29 mouse cellular contexts compared by ENCODE assay signal in the genomic region with DNA sequence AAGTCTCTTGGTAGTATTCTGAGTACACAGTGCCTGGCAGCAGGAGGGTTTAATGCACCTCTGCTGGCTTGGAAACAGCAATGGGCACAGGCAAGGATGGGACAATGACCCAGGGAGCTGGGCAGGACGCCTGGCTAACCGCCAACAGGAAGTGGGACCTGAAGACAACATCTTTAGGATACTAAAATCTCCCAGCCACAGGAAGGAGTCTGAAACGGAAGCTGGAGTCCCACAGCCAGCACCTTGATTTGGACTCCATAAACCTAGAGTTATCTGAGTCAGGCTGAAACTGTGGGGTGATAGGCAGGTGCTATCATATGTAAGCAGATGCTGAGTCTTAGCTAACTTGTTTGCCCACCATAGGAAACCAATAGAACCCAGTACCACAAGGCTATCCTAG. TPM values are rescaled to one million over a fixed set of nuclear protein-coding genes. Genes with fewer than 3 reads are reported as not detected.
DNase-seq lines count a peak whose midpoint lies in the region; ATAC-seq and TF ChIP-seq lines count a peak whose summit lies in the region.
"Had no signal": no experiment of that assay in that cellular context is flagged by ENCODE, and none has a peak within 500 bp of the region (broad histone marks: within the 10 kb centered on the region; RNA-seq: fewer than 3 reads in every experiment).

No protein-coding gene starts in this region.

- no peak for TF ChIP-seq POLR2A in kidney, adult 2 months (IDR thresholded peaks at IDR 0.05; ENCODE audit: low read depth, low read length)

- no peaks in the 10 kb centered on the region for H3K36me3 ChIP-seq in kidney, adult 2 months (ENCODE audit: control insufficient read depth, insufficient read depth, low read length)
- no peaks in the 10 kb centered on the region for H3K36me3 ChIP-seq in midbrain, embryonic 11.5 days (ENCODE audit: control insufficient read depth, insufficient read depth, low read length)
- no peaks in the 10 kb centered on the region for H3K36me3 ChIP-seq in midbrain, postnatal 0 days (ENCODE audit: insufficient read depth, low read length)
- H3K36me3 ChIP-seq in stomach, postnatal 0 days (ENCODE audit: control insufficient read depth, insufficient read depth, low read length), result no peaks in the 10 kb centered on the region
- H3K36me3 ChIP-seq: embryonic facial prominence, embryonic 13.5 days; forebrain, embryonic 10.5 days; forebrain, embryonic 15.5 days; heart, embryonic 15.5 days; limb, embryonic 12.5 days; liver, embryonic 15.5 days; midbrain, embryonic 15.5 days had no signal

- H3K4me1 ChIP-seq in kidney, adult 2 months (ENCODE audit: control insufficient read depth, insufficient read depth, low read length), result no peaks in the 10 kb centered on the region
- no peaks in the 10 kb centered on the region for H3K4me1 ChIP-seq in midbrain, embryonic 11.5 days (ENCODE audit: control insufficient read depth, insufficient read depth, low read length)
- H3K4me1 ChIP-seq in midbrain, postnatal 0 days (ENCODE audit: insufficient read depth, low read length), result no peaks in the 10 kb centered on the region
- H3K4me1 ChIP-seq in stomach, postnatal 0 days (replicated peaks; ENCODE audit: control insufficient read depth, insufficient read depth), result no peaks in the 10 kb centered on the region
- H3K4me1 ChIP-seq: forebrain, embryonic 10.5 days; forebrain, embryonic 15.5 days; limb, embryonic 12.5 days; liver, embryonic 15.5 days; midbrain, embryonic 15.5 days had no signal

- H3K27me3 ChIP-seq in kidney, adult 2 months (replicated peaks; ENCODE audit: control insufficient read depth, insufficient read depth, low read length), result no peaks in the 10 kb centered on the region
- H3K27me3 ChIP-seq in midbrain, embryonic 11.5 days (ENCODE audit: control insufficient read depth, insufficient read depth, low read length), result no peaks in the 10 kb centered on the region
- H3K27me3 ChIP-seq in midbrain, postnatal 0 days (ENCODE audit: insufficient read depth, low read length), result no peaks in the 10 kb centered on the region
- H3K27me3 ChIP-seq in stomach, postnatal 0 days (ENCODE audit: control insufficient read depth, insufficient read depth, low read length), result no peaks in the 10 kb centered on the region
- H3K27me3 ChIP-seq: embryonic facial prominence, embryonic 13.5 days; forebrain, embryonic 15.5 days; heart, embryonic 15.5 days; limb, embryonic 12.5 days; liver, embryonic 15.5 days; midbrain, embryonic 15.5 days had no signal

- no peak for TF ChIP-seq CTCF in kidney, adult 2 months (conservative IDR thresholded peaks at IDR 0.05; ENCODE audit: insufficient read depth, insufficient read length, low read depth, low read length)
- no peak for TF ChIP-seq CTCF in midbrain, postnatal 0 days (IDR thresholded peaks at IDR 0.05)
- TF ChIP-seq CTCF in stomach, postnatal 0 days (IDR thresholded peaks at IDR 0.05; ENCODE audit: low read depth), result no peak

- no peak overlapping the region for H3K4me3 ChIP-seq in kidney, adult 2 months (ENCODE audit: insufficient read depth, low read depth, low read length)
- H3K4me3 ChIP-seq in midbrain, embryonic 11.5 days (ENCODE audit: low read depth, low read length), result no peak overlapping the region
- no peak overlapping the region for H3K4me3 ChIP-seq in midbrain, postnatal 0 days (ENCODE audit: low read depth, low read length)
- no peak overlapping the region for H3K4me3 ChIP-seq in stomach, postnatal 0 days (ENCODE audit: low read depth, low read length)
- H3K4me3 ChIP-seq: embryonic facial prominence, embryonic 13.5 days; forebrain, embryonic 10.5 days; forebrain, embryonic 15.5 days; gastrocnemius, adult 2 months; heart, embryonic 15.5 days; left cerebral cortex, adult 2 months; limb, embryonic 12.5 days; liver, embryonic 15.5 days; midbrain, embryonic 15.5 days had no signal

- H3K27ac ChIP-seq in kidney, adult 2 months (ENCODE audit: insufficient read depth, low read depth, low read length), result no peak overlapping the region
- H3K27ac ChIP-seq in midbrain, embryonic 11.5 days (ENCODE audit: low read depth, low read length), result no peak overlapping the region
- no peak overlapping the region for H3K27ac ChIP-seq in midbrain, postnatal 0 days (ENCODE audit: low read depth, low read length)
- H3K27ac ChIP-seq in stomach, postnatal 0 days (replicated peaks), result no peak overlapping the region
- H3K27ac ChIP-seq: embryonic facial prominence, embryonic 13.5 days; forebrain, embryonic 10.5 days; forebrain, embryonic 15.5 days; gastrocnemius, adult 2 months; heart, embryonic 15.5 days; hindbrain, embryonic 14.5 days; left cerebral cortex, adult 2 months; limb, embryonic 12.5 days; liver, embryonic 15.5 days; midbrain, embryonic 15.5 days had no signal

- no peaks in the 10 kb centered on the region for H3K9me3 ChIP-seq in midbrain, embryonic 11.5 days (ENCODE audit: control insufficient read depth, low read length)
- H3K9me3 ChIP-seq in midbrain, postnatal 0 days (ENCODE audit: low read length), result no peaks in the 10 kb centered on the region
- H3K9me3 ChIP-seq in stomach, postnatal 0 days (ENCODE audit: control insufficient read depth, low read length), result no peaks in the 10 kb centered on the region
- H3K9me3 ChIP-seq: embryonic facial prominence, embryonic 13.5 days; forebrain, embryonic 10.5 days; forebrain, embryonic 15.5 days; heart, embryonic 15.5 days; limb, embryonic 12.5 days; liver, embryonic 15.5 days; midbrain, embryonic 15.5 days had no signal

- no peak for TF ChIP-seq EP300 in stomach, postnatal 0 days (optimal IDR thresholded peaks at IDR 0.05)

- H3K4me2 ChIP-seq in midbrain, embryonic 11.5 days, result no peak overlapping the region
- H3K4me2 ChIP-seq in midbrain, postnatal 0 days (ENCODE audit: low read depth, low read length, poor library complexity, severe bottlenecking), result no peak overlapping the region
- H3K4me2 ChIP-seq in stomach, postnatal 0 days (replicated peaks; ENCODE audit: low read depth), result no peak overlapping the region
- H3K4me2 ChIP-seq: embryonic facial prominence, embryonic 13.5 days; forebrain, embryonic 15.5 days; heart, embryonic 15.5 days; hindbrain, embryonic 14.5 days; limb, embryonic 12.5 days; liver, embryonic 15.5 days; midbrain, embryonic 15.5 days had no signal

- 74% methylated on average over 3 of the region's 3 CpGs for WGBS in kidney, adult 2 months
- 92% methylated on average over 3 of the region's 3 CpGs for WGBS in midbrain, embryonic 11.5 days
- WGBS in midbrain, postnatal 0 days, result 78% methylated on average over 3 of the region's 3 CpGs
- WGBS in stomach, postnatal 0 days, result 70% methylated on average over 3 of the region's 3 CpGs

- no peak overlapping the region for H3K9ac ChIP-seq in midbrain, embryonic 11.5 days (ENCODE audit: low read length)
- no peak overlapping the region for H3K9ac ChIP-seq in midbrain, postnatal 0 days (replicated peaks; ENCODE audit: low read length, poor library complexity, severe bottlenecking)
- no peak overlapping the region for H3K9ac ChIP-seq in stomach, postnatal 0 days (ENCODE audit: low read length)
- H3K9ac ChIP-seq: embryonic facial prominence, embryonic 13.5 days; forebrain, embryonic 15.5 days; heart, embryonic 15.5 days; hindbrain, embryonic 14.5 days; limb, embryonic 12.5 days; liver, embryonic 15.5 days; midbrain, embryonic 15.5 days had no signal

- peak; percentile 20 to 47 for DNase-seq in kidney, postnatal 4 days
- no peak for DNase-seq in kidney, adult 2 months
- peak; percentile 79 for DNase-seq in midbrain, embryonic 11.5 days (ENCODE audit: low spot score, missing footprints)
- no peak for DNase-seq in midbrain, postnatal 0 days (ENCODE audit: low spot score)
- DNase-seq in induced T-regulatory cell, adult 2 months (ENCODE audit: low read depth), result peak; percentile 29
- no peak for DNase-seq in stomach, postnatal 0 days (ENCODE audit: low spot score)
- DNase-seq in cerebellum, adult 8-10 months, result no peak
- no peak for DNase-seq in urinary bladder, postnatal 4 days (ENCODE audit: low spot score in 2 of 2)
- DNase-seq: adrenal gland, adult 8-10 months; B cell, adult 2 months; cerebellum, adult 9-10 months; cerebellum, postnatal 36 days; gastrocnemius, adult 2 months; gastrocnemius, postnatal 36 days; kidney, adult 11 months; right cerebral cortex, postnatal 25 days; spleen, adult 18-20 months; thymus, adult 2 months; thymus, postnatal 4 days had no signal

- no peak for ATAC-seq in midbrain, embryonic 11.5 days (ENCODE audit: low FRiP score)
- no peak for ATAC-seq in midbrain, postnatal 0 days (ENCODE audit: low FRiP score)
- peak; percentile 49 for ATAC-seq in stomach, postnatal 0 days (ENCODE audit: low FRiP score, low TSS enrichment)
- ATAC-seq: forebrain, embryonic 15.5 days; lung, postnatal 0 days; midbrain, embryonic 15.5 days had no signal

RNA-seq across cellular contexts. Expression of a gene that starts 7.1 kb away (rescaled TPM):
- polyA plus RNA-seq in kidney, adult 2 months (2012; rRNA removed), result 17.9 and 19.2 TPM in 2 replicates
- polyA plus RNA-seq in midbrain, embryonic 11.5 days (2014; fragmentation: Nextera tagmentation; extraction: Ambion mirVana), result 28.6 and 31.8 TPM in 2 replicates
- 72.7 and 74.1 TPM in 2 replicates for total RNA-seq in midbrain, postnatal 0 days (2014; rRNA removed)
- 12.2 and 14.9 TPM in 2 replicates for polyA plus RNA-seq in midbrain, postnatal 0 days (2015; fragmentation: Nextera tagmentation; extraction: Ambion mirVana)
- 9.8 and 11.1 TPM in 2 replicates for polyA plus RNA-seq in stomach, postnatal 0 days (2015; fragmentation: Nextera tagmentation; extraction: Ambion mirVana)

Comparison
In these comparisons a context has a peak if more than half of its experiments do, and no peak if none do; other contexts are left out.
1. DNase-seq: peak in kidney, postnatal 4 days (2 of 2), midbrain, embryonic 11.5 days (single experiment) and induced T-regulatory cell, adult 2 months (single experiment); none in kidney, adult 2 months (single experiment), midbrain, postnatal 0 days (single experiment), stomach, postnatal 0 days (single experiment), cerebellum, adult 8-10 months (single experiment) and urinary bladder, postnatal 4 days (0 of 2).